Comparison of ENCODE assay signal across 8 mouse cellular contexts in genomic region chr12:25189174-25189761, GRCm38 (mm10).
A peak's percentile ranks its signal among the peaks of the same experiment; 100 is the strongest.
DNase-seq lines count a peak whose midpoint lies in the region; ATAC-seq lines count a peak whose summit lies in the region.

No protein-coding gene starts in this region.

- 10% methylated on average over 16 of the region's 16 CpGs for WGBS in macrophage (ENCODE audit: missing documents)
- 66% methylated on average over 16 of the region's 16 CpGs for WGBS in neural tube, embryonic 15.5 days

- no peak for ATAC-seq in neural tube, embryonic 15.5 days (ENCODE audit: low FRiP score)

- no peak overlapping the region for H3K4me3 ChIP-seq in macrophage (ENCODE audit: inconsistent target)
- H3K4me3 ChIP-seq in neural tube, embryonic 15.5 days (replicated peaks): no peak overlapping the region

- peak overlapping the region; percentile 99 for H3K27ac ChIP-seq in macrophage
- H3K27ac ChIP-seq in neural tube, embryonic 15.5 days (replicated peaks): no peak overlapping the region; the same call in 1 of the 2 replicates

- peak; percentile 21 for DNase-seq in urinary bladder, postnatal 14 days (ENCODE audit: low spot score)
- DNase-seq in urinary bladder, postnatal 25 days (ENCODE audit: low spot score): no peak
- peak; percentile 56 for DNase-seq in gastrocnemius, postnatal 14 days
- DNase-seq in layer of hippocampus, adult 8-10 months (ENCODE audit: low spot score in 2 of 2): peak; percentile 70
- peak; percentile 58 to 60 for DNase-seq in thymus, postnatal 10 days (ENCODE audit: low spot score in 2 of 2)
- no peak for DNase-seq in ovary, postnatal 14 days (ENCODE audit: low spot score)

- no peaks in the 10 kb centered on the region for H3K27me3 ChIP-seq in neural tube, embryonic 15.5 days (replicated peaks)

- H3K4me1 ChIP-seq in neural tube, embryonic 15.5 days: 0 out of 2 replicates have a peak, but pooled peaks cover 4% of the 10 kb centered on the region

- H3K79me2 ChIP-seq in macrophage (ENCODE audit: inconsistent target): no peaks in the 10 kb centered on the region

- H3K9ac ChIP-seq in neural tube, embryonic 15.5 days (replicated peaks): no peak overlapping the region

- intact Hi-C loops in gastrocnemius, postnatal 14 days (cut with DNase I; ENCODE audit: low total_unique reads): no loop called here

- no peak overlapping the region for H3K4me2 ChIP-seq in neural tube, embryonic 15.5 days

- H3K36me3 ChIP-seq in macrophage (ENCODE audit: inconsistent target): no peaks in the 10 kb centered on the region
- H3K36me3 ChIP-seq in neural tube, embryonic 15.5 days: no peaks in the 10 kb centered on the region

- no peaks in the 10 kb centered on the region for H3K9me3 ChIP-seq in neural tube, embryonic 15.5 days (replicated peaks)

Comparison
In these comparisons a context has a peak if more than half of its experiments do, and no peak if none do; other contexts are left out.
1. DNase-seq: peak in urinary bladder, postnatal 14 days (single experiment), gastrocnemius, postnatal 14 days (single experiment), layer of hippocampus, adult 8-10 months (2 of 2) and thymus, postnatal 10 days (2 of 2); none in urinary bladder, postnatal 25 days (single experiment) and ovary, postnatal 14 days (single experiment).